Mouse (Mus musculus) WW6 (cell line): ENCODE measurements around the gene Rnf20.
A peak's percentile ranks its signal among the peaks of the same experiment; 100 is the strongest.

Experiments
- DNase-seq: peaks from one replicate; pipeline ENCODE4 v3.0.0-alpha.2; 2013; ENCODE audit warnings: low read depth, low spot score

Rnf20 gene

GRCm38 (mm10) chr4:49659421-49659820 lies 27.6 kb downstream of the Rnf20 start:
- no peak for DNase-seq

GRCm38 (mm10) chr4:49661664-49662063 lies 29.9 kb downstream of the Rnf20 start:
- no peak for DNase-seq

GRCm38 (mm10) chr4:49662231-49662630 lies 30.4 kb downstream of the Rnf20 start:
- no peak for DNase-seq

- DNase-seq, result no peak
Observed at GRCm38 (mm10) chr4:49664850-49665249, 33.0 kb downstream of the Rnf20 start.

- no peak for DNase-seq
Observed at GRCm38 (mm10) chr4:49676071-49676470, 44.3 kb downstream of the Rnf20 start.

GRCm38 (mm10) chr4:49676790-49677189 lies 45.0 kb downstream of the Rnf20 start:
- no peak for DNase-seq

GRCm38 (mm10) chr4:49680171-49680875 lies 48.5 kb downstream of the Rnf20 start:
- DNase-seq, result no peak

GRCm38 (mm10) chr4:49681812-49682211 lies 50.0 kb downstream of the Rnf20 start, which contains the start of gene Ppp3r2:
Ppp3r2 (minus strand) TSS chr4:49682024.
- no peak for DNase-seq

- peak; percentile 14 for DNase-seq
Observed at GRCm38 (mm10) chr4:49688594-49689288, 56.9 kb downstream of the Rnf20 start.

- no peak for DNase-seq
Observed at GRCm38 (mm10) chr4:49691405-49692194, 59.8 kb downstream of the Rnf20 start.
